Mouse (Mus musculus) thymus, postnatal 36 days (tissue): Measurements from ENCODE around the gene Col1a2.

ENCODE experiments used
- DNase-seq, 2 experiments: peaks; one replicate each; pipeline ENCODE4 v3.0.0; 2022; ENCODE audit warnings: mixed read lengths in 2 of 2

Col1a2 gene

GRCm38 (mm10) chr6:4504603-4505131 is at the start of gene Col1a2:
Gene Col1a2, plus strand, starts transcription at chr6:4504814.
- DNase-seq, result no peak

- no peak for DNase-seq
Measured at GRCm38 (mm10) chr6:4455518-4455917, 49.1 kb upstream of the Col1a2 start.

- no peak for DNase-seq
Measured at GRCm38 (mm10) chr6:4455961-4456617, 48.5 kb upstream of the Col1a2 start.

- DNase-seq, result no peak
Measured at GRCm38 (mm10) chr6:4456691-4457447, 47.7 kb upstream of the Col1a2 start.

GRCm38 (mm10) chr6:4457555-4457996 is 47.0 kb upstream of the Col1a2 start:
- DNase-seq, result no peak

GRCm38 (mm10) chr6:4465320-4465719 is 39.3 kb upstream of the Col1a2 start:
- no peak for DNase-seq

GRCm38 (mm10) chr6:4483577-4483936 is 21.1 kb upstream of the Col1a2 start:
- DNase-seq, result no peak

GRCm38 (mm10) chr6:4483937-4484601 is 20.5 kb upstream of the Col1a2 start:
- no peak for DNase-seq

- DNase-seq, result no peak
Measured at GRCm38 (mm10) chr6:4488349-4488748, 16.3 kb upstream of the Col1a2 start.

GRCm38 (mm10) chr6:4488966-4489365 is 15.6 kb upstream of the Col1a2 start:
- no peak for DNase-seq

GRCm38 (mm10) chr6:4489366-4490245 is 15.0 kb upstream of the Col1a2 start:
- DNase-seq, result no peak

- DNase-seq, result no peak
Measured at GRCm38 (mm10) chr6:4493666-4494065, 10.9 kb upstream of the Col1a2 start.

GRCm38 (mm10) chr6:4496428-4496827 is 8.2 kb upstream of the Col1a2 start:
- DNase-seq, result no peak

- DNase-seq, result no peak
Measured at GRCm38 (mm10) chr6:4503106-4503505, 1.5 kb upstream of the Col1a2 start.

- DNase-seq, result no peak
Measured at GRCm38 (mm10) chr6:4505158-4505997, 764 bp downstream of the Col1a2 start.

GRCm38 (mm10) chr6:4506106-4506505 is 1.5 kb downstream of the Col1a2 start:
- DNase-seq, result no peak

GRCm38 (mm10) chr6:4506791-4507190 is 2.2 kb downstream of the Col1a2 start:
- DNase-seq, result no peak

- DNase-seq, result no peak
Measured at GRCm38 (mm10) chr6:4507323-4507722, 2.7 kb downstream of the Col1a2 start.

- DNase-seq, result no peak
Measured at GRCm38 (mm10) chr6:4508279-4508678, 3.7 kb downstream of the Col1a2 start.

GRCm38 (mm10) chr6:4509395-4509794 is 4.8 kb downstream of the Col1a2 start:
- DNase-seq, result no peak

- DNase-seq, result no peak
Measured at GRCm38 (mm10) chr6:4514671-4515070, 10.1 kb downstream of the Col1a2 start.

GRCm38 (mm10) chr6:4521031-4521430 is 16.4 kb downstream of the Col1a2 start:
- DNase-seq, result no peak
